Mouse (Mus musculus) c-Kit-positive CD71-positive TER-119-negative erythroid progenitor cells, embryonic 14.5 days (primary cell): Measurements from ENCODE around the gene Csl.

Experiments used
- DNase-seq: peaks from one replicate; pipeline ENCODE4 v3.0.0-alpha.2; 2013; ENCODE audit warnings: low read depth

The Csl gene

GRCm38 (mm10) chr10:99759558-99759957, at the start of gene Csl:
Csl (minus strand) TSS chr10:99759658.
- no peak for DNase-seq

GRCm38 (mm10) chr10:99789418-99789817, 30.0 kb upstream of the Csl start:
- DNase-seq = no peak

GRCm38 (mm10) chr10:99774228-99775120, 15.0 kb upstream of the Csl start:
- no peak for DNase-seq

GRCm38 (mm10) chr10:99750146-99750545, 9.3 kb downstream of the Csl start:
- no peak for DNase-seq

GRCm38 (mm10) chr10:99748668-99749260, 10.7 kb downstream of the Csl start:
- no peak for DNase-seq

GRCm38 (mm10) chr10:99748009-99748408, 11.4 kb downstream of the Csl start:
- no peak for DNase-seq

GRCm38 (mm10) chr10:99741609-99742280, 17.7 kb downstream of the Csl start:
- DNase-seq = no peak

GRCm38 (mm10) chr10:99713129-99713528, 46.3 kb downstream of the Csl start:
- no peak for DNase-seq

- DNase-seq = no peak
Measured at GRCm38 (mm10) chr10:99711567-99711966, 47.9 kb downstream of the Csl start.
